Mouse (Mus musculus) liver, adult (tissue): ENCODE measurements around the gene Prkar1b.

Source experiments
- GATA4 ChIP-seq: IDR thresholded peaks from 2 replicates; pipeline ENCODE4 v1.6.1; 2014; ENCODE audit warnings: mild to moderate bottlenecking, low read length; ENCODE audit not compliant: insufficient replicate concordance

The Prkar1b gene

GRCm38 (mm10) chr5:139072866-139073265, 76.9 kb downstream of the Prkar1b start:
- no peak for TF ChIP-seq GATA4

- no peak for TF ChIP-seq GATA4
Measured at GRCm38 (mm10) chr5:139066861-139067614, 82.8 kb downstream of the Prkar1b start.

- no peak for TF ChIP-seq GATA4
Measured at GRCm38 (mm10) chr5:139064611-139065010, 85.2 kb downstream of the Prkar1b start.

GRCm38 (mm10) chr5:139061680-139062079, 88.1 kb downstream of the Prkar1b start:
- TF ChIP-seq GATA4: no peak

GRCm38 (mm10) chr5:139060460-139061051, 89.2 kb downstream of the Prkar1b start:
- no peak for TF ChIP-seq GATA4

GRCm38 (mm10) chr5:139053176-139053575, 96.6 kb downstream of the Prkar1b start:
- no peak for TF ChIP-seq GATA4

- TF ChIP-seq GATA4: no peak
Measured at GRCm38 (mm10) chr5:139051276-139051675, 98.5 kb downstream of the Prkar1b start.

- no peak for TF ChIP-seq GATA4
Measured at GRCm38 (mm10) chr5:139049367-139049766, 100.4 kb downstream of the Prkar1b start.

- no peak for TF ChIP-seq GATA4
Measured at GRCm38 (mm10) chr5:139047171-139047570, 102.6 kb downstream of the Prkar1b start.

- no peak for TF ChIP-seq GATA4
Measured at GRCm38 (mm10) chr5:139046636-139047035, 103.2 kb downstream of the Prkar1b start.

- no peak for TF ChIP-seq GATA4
Measured at GRCm38 (mm10) chr5:139043546-139043945, 106.3 kb downstream of the Prkar1b start.

- TF ChIP-seq GATA4: no peak
Measured at GRCm38 (mm10) chr5:139042299-139042698, 107.5 kb downstream of the Prkar1b start.

GRCm38 (mm10) chr5:139035171-139035570, 114.6 kb downstream of the Prkar1b start:
- no peak for TF ChIP-seq GATA4

GRCm38 (mm10) chr5:139034746-139035145, 115.1 kb downstream of the Prkar1b start:
- TF ChIP-seq GATA4: no peak

- no peak for TF ChIP-seq GATA4
Measured at GRCm38 (mm10) chr5:139033406-139034317, 116.1 kb downstream of the Prkar1b start.

- TF ChIP-seq GATA4: no peak
Measured at GRCm38 (mm10) chr5:139027603-139028002, 122.2 kb downstream of the Prkar1b start.
